Mouse (Mus musculus): ENCODE measurements at regions not wholly inside any gene's neighbourhood (a gene's known extent, or its start where the extent isn't known, plus 50 kb on each side); places are given as distances from the start of the nearest gene placed in this dataset.
"Not testable (repeated sequence)": the region's sequence is repeated elsewhere in the genome, so short reads cannot be mapped to it uniquely, and the experiment has no call there.

DNA sequence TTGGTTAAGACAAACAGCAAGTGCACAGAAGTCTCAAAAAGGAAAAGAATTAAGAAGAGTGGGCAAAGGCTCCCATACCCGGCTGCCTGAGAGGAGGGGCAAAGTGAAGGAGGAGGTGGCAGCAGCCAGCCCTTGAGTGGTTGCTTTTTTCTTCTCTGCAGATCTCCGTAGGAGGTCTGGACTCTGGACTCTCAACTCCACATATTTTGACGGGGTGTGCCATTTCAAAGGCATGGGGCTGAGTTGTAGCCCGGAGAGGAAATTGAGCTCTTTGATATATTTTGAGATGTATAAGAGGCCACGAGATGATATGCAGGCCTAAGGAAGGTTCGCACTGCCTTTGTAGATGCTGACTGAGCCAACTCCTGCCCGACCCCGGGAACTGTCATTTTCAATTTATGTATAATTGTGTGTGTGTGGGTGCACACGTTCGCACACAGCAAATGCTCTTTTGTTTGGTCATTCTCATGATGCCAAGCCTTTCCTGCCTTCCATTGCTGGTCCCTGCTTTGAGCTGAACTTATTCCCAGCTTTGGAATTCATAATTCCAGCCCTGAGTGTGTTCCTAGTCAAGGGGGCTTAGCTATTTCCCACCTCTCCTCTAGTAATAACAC is 56.4 kb downstream of the Cxcr4 start:
- DNase-seq (ENCODE audit: low spot score in 2 of 2) = no peak

DNA sequence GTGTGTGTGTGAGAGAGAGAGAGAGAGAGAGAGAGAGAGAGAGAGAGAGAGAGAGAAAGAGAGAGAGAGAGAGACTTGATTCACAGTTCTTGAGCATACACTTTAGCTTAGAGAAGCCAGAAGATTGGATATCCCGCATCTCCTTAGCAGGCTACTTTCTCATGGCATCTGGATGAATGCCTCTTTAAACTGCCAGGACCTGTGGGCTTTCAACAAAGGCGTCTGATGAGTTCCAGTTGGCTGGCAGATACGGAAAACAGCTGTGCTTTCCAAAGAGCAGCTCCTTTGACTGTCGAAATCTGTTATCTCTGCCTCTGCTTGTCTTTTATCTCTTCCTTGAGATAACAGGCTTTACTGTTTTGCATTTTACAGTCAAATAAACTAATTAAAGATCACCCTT is 59.5 kb downstream of the Cxcr4 start:
- DNase-seq (ENCODE audit: low spot score in 2 of 2) = no peak

DNA sequence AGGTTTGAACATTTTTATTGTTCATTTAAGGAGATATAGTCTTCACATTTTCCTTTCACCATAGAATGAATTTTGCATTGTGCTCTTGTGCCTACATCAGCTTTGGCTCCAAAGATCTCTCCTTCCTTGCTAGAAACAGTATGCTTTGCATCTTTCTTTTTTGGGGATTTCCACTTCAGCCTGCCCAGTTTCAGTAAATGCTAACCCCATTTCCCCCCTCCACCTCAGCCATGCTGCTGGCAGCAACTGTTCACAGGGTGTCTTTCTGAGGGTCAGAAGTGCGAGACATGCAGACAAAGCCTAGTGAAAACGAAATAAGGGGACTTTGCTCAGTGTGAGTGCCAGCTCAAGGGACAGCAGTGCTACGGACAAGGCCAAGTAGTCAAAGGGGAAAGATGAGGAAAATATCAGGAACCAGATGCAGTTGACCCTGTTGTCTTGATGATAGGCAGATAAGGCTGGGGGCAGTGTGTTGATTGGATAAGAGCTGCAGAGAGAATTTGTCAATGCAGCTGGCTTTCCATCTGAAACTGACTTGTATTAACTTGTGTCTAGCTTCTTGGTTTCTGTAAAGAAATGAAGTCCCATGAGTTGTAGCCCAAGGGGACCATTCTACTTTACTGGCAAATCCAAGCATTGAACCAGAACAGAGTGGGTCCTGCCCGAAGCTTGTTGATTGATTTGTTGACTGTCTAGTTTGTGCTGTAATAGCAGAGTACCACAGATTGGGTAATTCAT is 62.1 kb downstream of the Cxcr4 start:
- DNase-seq (ENCODE audit: low spot score in 2 of 2) = no peak

DNA sequence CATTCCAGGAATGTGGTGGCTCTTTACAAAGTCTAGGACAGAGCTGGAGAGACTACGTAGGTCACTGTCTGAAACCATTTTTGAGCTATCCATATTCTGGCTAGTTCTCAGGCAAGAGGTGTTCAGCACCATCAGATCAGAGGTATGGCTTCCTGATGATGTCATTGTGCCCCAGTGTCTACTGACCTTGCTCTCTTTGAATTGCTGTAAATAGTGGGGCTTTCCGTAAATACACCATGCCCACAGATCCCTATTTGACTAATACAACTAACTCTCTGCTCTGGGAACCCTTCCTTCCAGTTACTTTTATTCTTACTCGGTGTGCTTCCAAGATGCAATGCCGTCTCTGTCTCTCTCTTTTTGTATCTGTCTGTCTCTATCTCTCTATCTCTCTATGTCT is 72.9 kb downstream of the Cxcr4 start:
- DNase-seq (ENCODE audit: low spot score in 2 of 2) = no peak

DNA sequence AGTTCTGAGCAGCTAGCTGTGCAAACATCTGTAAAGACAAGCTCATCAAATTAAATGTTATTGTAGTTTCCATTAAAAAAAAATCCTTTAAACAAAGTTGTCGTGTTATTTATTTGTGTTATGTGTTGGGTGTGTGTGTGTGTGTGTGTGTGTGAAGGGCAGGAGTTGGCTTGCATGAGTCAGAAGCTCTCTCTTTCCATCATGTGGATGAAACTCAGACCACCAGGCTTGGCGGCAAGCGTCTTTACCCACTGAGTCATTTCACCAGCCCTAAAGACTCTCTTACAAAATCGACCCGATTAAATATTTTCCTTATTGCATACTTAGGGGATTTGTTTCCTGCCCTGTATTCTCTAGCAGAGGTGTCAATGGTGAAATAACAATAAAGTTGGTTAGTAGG is 73.6 kb downstream of the Cxcr4 start:
- no peak for DNase-seq (ENCODE audit: low spot score in 2 of 2)

DNA sequence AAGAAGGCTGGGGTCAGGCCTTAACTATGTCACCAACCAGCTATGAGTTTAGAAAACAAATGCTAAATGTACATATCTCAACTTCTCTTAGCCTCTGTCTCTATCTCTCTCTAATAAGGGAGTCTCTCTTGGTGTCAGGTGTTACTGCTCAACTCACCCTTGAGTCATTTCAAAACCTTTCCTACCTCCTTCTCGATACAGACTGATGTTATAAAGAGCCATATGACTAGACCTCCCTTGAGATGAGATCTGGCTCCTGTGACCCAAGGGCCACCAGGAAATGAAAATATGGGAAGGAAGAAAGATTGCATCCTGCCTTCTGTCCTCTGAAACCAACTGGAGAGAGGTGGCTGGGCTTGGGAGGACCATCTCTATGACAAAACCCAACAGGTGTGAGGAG is 74.7 kb downstream of the Cxcr4 start:
- no peak for DNase-seq (ENCODE audit: low spot score in 2 of 2)

DNA sequence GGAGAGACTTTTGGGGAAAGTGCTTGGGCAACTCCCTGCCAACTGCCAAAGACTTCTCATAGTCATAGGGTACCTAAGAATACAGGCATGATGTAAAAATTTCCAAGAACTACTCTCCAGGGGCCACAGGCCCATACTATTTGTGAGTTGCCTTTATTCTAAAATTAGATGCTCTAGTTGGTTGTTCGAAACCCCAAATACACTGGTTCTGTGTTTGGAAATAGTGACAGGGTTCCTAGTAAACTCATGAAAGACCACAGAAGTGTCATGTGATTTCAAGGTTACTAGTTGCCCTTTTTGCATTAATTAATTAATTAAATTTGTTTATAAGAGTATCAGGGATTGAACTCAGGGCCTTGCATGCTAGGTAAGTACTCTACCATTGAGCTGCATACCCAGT is 77.8 kb downstream of the Cxcr4 start:
- no peak for DNase-seq (ENCODE audit: low spot score in 2 of 2)

DNA sequence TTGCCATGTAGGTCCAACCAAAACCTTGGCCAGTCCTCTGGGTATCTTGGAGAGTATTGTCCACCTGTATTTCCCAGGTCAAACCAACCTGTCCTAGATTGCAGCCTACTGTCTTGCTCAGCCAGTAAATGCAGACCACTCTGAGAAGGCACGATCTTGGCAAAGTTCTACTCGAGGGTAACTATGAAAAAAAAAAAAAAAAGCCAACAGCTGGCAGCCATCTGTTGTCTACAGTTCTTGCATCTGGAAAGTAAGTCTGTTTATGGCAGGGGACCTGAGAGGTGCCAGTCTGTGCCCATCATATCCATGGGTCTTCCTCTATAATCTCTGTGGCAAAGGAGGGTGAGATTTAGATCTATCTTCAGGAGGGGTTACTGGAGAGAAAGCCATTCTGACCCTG is 78.2 kb downstream of the Cxcr4 start:
- DNase-seq (ENCODE audit: low spot score in 2 of 2) = no peak

DNA sequence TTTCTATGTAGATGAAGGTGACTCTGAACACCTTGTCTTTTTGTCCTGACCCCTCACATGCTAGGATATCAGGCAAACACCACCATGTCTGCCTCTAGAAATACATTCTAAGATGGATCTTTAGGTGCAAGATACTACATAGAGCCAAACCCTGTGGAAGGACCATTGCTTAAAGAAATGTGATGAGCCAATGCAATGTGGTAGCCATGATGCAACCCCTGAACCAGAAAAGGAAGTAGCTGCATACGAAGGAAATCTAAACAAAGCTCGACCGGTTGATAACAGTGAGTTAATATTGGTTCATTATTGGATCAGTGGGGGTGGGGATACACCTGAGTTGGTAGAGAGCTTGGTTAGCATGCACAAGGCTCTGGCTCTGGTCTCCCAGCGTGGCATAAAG is 78.9 kb downstream of the Cxcr4 start:
- no peak for DNase-seq (ENCODE audit: low spot score in 2 of 2)

DNA sequence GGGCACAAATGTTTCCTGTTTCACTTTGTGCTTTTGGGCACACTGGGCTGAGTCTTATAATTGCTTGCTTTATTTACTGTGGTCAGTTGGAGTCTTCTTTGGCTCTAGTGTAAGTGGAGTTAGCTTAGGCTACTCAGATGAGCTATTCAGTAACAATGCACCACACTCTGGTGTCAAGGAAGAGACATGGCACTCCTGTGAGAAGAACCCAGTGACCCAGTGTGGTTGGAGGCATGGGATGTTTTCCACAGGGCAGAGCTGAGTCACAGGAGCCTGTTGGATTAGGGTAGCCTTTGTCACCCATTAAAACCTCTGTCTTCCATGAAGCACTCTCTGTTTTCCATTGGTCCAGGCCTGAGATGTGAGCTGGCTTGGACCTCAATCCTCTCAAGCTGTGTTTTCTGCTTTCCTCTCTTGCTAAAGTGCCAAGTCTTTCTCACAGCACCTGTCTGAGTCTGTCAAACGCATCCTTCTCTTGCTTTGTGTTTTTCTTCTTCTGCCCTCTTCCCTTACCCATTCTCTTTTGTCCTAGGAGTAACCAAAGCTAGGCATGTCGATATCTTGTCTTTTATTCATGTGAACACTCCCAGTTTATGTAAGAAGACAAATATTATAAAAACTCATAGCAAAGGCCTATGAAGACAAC is 83.2 kb downstream of the Cxcr4 start:
- no peak for DNase-seq (ENCODE audit: low spot score in 2 of 2)

DNA sequence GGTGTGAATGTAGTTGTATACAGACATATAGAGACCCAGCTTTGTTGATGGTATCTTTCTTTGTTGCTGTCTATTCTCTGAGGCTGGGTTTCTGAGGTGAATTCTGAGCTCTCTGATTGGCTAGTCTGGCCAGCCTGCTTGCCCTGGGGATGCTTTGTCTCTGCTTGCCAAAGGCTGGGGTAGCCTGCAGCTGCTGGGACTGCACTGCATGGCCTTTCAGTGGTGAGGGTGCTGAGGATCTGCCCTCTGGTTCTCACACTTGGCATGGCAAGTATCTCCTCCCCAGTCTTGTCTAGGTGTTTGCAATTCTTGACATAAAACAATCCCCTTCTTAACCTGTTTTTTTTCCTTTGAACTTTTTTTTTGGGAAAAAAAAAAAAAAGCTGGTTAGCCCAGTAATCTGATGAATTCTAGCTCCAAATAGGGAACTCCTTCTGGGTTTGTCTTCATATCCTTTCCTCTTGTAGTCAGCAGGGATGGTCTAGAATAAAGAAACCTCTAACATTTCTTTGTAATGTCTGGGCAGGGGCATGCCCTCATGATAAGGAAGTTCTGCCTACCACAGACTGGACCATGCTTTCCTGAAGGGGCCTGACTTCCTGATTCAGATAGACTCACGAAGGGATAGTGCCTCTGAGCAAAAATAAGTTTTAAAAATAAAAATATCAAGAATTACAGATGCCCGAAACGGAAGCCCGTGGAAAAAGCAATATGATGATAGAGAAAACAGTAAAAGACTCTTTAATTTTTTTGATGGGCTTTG is 85.4 kb downstream of the Cxcr4 start:
- no peak for DNase-seq (ENCODE audit: low spot score in 2 of 2)

DNA sequence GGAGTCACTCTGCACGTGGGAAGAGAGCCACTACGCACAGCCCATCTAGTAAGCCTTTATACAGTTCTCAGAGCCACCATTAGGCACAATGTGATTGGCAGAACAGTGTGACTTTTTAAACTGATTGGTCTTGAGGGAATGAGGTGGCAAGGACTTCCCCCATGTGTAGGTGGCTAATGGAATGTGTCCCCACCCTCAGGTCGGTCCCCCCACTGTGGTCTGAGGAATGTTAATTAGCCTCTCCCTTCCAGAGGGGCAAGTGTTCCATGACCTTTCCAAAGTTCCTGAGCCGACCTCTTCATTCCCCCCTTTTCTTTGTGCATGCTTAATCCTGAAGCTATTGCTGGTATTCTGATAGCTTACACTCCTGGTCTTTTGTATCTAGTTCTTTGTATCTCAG is 87.2 kb upstream of the Dars start:
- DNase-seq (ENCODE audit: low spot score in 2 of 2) = no peak

DNA sequence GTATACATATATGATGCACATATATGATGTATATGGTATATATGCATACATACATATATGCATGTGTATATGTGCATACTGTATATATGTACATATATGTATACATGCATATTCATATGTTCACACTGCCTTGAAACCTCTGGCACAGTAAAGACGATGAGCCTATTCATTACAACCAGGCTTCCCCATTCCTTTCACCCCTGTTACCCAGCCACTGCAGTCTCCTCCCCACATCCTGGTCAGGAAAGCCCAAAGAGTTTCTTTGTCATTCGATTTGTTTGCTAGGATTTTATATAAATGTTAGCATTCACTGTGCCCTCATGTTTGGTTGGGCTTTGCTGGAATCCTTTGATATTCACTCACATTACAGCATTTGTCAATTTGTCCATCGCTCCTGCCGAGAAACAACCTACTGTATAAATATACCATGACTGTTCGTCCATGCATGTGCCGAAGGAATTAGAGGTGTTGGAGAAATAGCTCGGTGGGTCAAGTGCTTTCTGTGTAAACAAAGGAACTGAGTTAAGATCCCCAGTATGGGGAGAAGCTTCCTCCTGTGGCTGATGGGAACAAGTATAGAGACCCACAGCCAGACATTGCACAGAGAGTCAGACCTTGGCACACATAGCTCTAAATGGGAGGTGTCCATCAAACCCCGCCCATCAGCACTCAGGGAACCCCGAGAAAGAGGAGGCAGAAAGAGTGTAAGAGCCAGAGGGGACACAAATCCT is 81.0 kb upstream of the Dars start:
- no peak for DNase-seq (ENCODE audit: low spot score in 2 of 2)

DNA sequence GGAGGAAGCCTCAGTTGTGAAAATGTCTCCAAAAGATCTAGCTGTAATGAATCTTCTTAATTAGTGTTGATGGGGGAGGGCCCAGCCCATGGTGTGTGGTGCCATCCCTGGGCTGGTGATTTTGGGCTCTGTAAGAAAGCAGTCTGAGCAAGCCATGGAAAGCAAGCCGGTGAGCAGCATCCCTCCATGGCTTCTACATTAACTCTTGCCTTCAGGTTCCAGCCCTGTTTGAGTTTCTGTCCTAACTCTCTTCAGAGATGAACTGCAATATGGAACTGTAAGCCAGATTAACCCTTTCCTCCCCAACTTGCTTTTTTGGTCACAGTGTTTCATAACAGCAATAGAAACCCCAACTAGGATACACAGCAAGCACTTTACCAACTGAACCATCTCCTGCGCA is 75.1 kb upstream of the Dars start:
- no peak for DNase-seq (ENCODE audit: low spot score in 2 of 2)

DNA sequence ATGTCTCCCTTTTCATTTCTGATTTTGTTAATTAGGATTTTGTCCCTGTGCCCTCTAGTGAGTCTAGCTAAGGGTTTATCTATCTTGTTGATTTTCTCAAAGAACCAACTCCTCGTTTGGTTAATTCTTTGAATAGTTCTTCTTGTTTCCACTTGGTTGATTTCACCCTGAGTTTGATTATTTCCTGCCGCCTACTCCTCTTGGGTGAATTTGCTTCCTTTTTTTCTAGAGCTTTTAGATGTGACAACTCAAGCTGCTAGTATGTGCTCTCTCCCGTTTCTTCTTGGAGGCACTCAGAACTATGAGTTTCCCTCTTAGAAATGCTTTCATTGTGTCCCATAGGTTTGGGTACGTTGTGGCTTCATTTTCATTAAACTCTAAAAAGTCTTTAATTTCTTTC is 70.0 kb upstream of the Dars start:
- DNase-seq (ENCODE audit: low spot score in 2 of 2) = not testable (repeated sequence)

DNA sequence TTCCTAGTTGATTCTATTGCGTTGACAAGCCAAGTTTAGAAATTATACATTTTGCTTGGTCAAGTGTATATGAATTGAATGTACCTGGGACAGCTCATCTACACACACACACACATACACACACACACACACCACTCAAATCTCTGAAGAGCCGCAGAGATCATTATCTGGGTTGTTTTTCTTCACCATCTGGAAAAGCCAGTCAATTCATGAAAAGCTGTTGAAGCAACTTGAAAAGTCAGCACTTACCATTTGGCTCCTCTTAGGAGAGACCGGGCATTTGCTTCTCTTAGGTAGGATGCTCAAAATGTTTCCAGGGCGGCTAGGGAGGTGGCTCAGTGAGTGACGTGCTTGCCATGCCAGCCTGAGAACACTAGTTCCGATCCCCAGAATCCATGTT is 61.2 kb upstream of the Dars start:
- DNase-seq (ENCODE audit: low spot score in 2 of 2) = no peak

DNA sequence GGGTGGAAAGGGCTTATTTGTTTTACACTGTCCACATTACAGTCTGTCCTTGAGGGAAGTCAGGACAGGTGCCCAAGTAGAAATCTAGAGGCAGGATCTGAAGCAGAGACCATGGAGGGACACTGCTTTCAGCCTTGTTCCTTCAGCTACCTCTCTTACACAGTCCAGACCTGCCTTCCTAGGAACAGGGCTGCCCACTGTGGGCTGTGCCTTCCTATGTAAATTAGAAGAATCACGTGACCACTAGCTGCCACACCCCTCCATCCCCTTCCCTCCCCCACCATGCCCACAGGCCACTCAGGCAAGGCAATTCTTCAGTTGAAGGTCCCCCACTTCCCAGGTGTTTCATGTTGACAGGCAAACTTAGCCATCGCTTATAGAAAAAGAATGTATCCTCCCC is 60.5 kb upstream of the Dars start:
- no peak for DNase-seq (ENCODE audit: low spot score in 2 of 2)

DNA sequence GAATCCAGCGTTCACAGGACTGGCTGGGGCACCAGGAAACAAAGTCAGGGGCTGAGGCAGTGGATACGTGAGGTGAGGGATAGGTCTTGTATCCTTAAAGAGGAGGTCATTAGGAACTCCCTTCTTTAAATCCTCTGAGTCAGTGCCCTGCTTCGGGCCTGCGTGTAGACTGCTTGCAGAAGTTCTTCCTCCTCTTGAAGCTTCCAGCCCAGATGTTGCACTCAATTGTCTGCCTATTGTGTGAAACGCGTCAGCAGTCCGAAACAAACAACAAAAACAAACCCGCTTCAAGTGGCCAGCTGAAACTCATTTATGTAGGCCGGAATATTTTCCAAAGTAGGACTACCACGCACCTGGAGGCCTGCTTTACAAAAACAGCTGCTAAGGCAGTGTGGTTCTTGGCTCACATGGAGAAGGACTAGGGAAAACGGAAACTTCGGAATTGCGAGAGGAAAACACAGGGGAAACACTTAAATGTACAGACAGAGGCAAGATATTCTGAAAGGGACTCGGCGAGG is 55.6 kb upstream of the Dars start:
- no peak for DNase-seq (ENCODE audit: low spot score in 2 of 2)

DNA sequence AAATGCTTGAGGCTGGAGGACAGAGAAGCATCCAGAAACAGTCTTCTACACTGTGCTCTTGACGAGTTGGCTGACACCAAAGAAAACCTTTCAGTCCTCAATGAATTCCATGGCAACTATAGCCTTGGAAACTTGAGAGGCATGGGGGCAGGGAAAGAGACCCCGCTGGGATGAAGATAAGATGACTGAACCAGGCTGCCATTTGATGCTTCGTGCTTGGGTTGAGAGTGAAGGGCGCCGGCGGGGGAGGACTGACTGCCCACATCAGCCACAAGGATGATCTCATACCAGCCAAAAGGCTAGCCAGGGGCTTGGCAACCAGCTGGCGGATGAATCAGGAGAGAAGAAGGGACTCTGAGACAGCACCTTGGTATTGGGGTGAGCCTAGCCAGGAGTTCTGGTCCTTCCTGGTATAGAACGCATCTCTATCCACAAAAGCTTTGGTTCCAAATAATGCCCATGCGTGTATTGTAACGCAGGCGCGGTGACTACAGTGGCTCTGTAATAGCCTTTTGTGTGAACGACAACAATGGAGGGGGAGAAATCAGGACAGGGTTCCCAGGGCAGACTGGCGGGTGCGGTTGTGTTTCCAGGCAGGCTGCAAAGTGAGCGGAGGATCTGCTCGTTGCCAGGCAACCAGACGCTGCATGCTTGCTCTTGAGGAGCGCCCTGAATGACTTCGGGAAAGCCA is 55.0 kb upstream of the Dars start:
- peak; percentile 68 to 72 for DNase-seq (ENCODE audit: low spot score in 2 of 2)

DNA sequence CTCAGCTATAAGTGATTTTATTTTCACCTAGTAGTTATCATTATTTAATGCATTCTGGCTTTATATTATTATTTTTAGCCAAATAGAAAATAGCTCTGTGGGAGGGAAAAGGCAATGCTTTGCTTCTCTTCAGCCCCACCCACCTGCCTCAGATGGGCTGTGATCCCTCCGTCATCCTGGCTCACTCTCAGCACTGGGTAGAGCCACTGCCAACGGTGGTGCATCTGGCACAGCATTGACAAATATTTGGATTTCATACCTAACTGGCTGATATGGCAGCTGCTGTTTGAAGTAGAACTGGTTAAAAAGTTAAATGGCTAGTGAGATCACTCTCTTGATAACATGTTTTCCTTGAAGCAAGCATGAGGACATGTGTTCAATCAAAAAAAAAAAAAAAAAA is 53.6 kb upstream of the Dars start:
- DNase-seq (ENCODE audit: low spot score in 2 of 2) = peak; percentile 22 to 32

DNA sequence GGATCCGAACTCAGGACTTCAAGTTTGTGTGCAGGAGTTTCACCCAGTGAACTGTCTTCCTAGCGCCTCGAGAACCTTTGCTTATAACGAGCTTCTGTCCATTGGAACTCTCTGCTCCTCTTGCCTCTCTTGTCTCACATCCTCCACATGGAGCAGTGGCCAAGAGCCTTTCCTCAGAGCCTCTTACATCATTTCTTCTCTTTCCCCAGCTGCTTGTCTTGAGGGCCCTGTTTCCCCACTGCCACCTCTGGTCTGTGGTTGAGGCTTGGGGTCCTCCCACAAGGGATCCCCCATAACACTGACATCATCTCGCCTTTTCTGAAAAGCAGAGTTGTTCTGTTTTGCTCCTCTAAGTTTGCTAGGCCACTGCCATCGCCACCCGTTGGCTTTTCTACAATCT is 51.9 kb upstream of the Dars start:
- DNase-seq (ENCODE audit: low spot score in 2 of 2) = no peak

Measured in layer of hippocampus, adult 8-10 months (tissue).